Mouse (Mus musculus) brain, embryonic 14.5 days (tissue): ENCODE results near the gene Pik3cb.

Source experiments
- CTCF ChIP-seq: fragments of 200-500 bp; IDR thresholded peaks from 2 replicates; pipeline ENCODE4 v1.5.1; 2012; ENCODE audit warnings: inconsistent platforms, mild to moderate bottlenecking, moderate library complexity, borderline replicate concordance; ENCODE audit not compliant: insufficient read depth, insufficient read length; ENCODE audit errors: extremely low read depth
- POLR2A ChIP-seq: fragments of 200-500 bp; IDR thresholded peaks from 2 replicates; pipeline ENCODE4 v1.6.1; 2012; ENCODE audit warnings: mild to moderate bottlenecking, inconsistent platforms, borderline replicate concordance; ENCODE audit not compliant: poor library complexity, insufficient read depth, insufficient read length, severe bottlenecking; ENCODE audit errors: extremely low read depth

GRCm38 (mm10) chr9:98994103-98994502 lies 146.3 kb downstream of the Pik3cb start:
- TF ChIP-seq CTCF (no peak), POLR2A (no peak)
